Mouse (Mus musculus) macrophage (primary cell): ENCODE measurements around the gene Marveld1. TPM values are rescaled to one million over a fixed set of nuclear protein-coding genes. Genes with fewer than 3 reads are reported as not detected.

ENCODE experiments used
- H3K27ac ChIP-seq: fragments of 350-480 bp; formaldehyde crosslinking; 2 replicates; pipeline ENCODE4 v1.9.0; 2021
- H3K36me3 ChIP-seq: fragments of 350-480 bp; formaldehyde crosslinking; 2 replicates; pipeline ENCODE4 v1.9.0; 2021; ENCODE audit errors: inconsistent target
- H3K4me3 ChIP-seq: fragments of 350-480 bp; formaldehyde crosslinking; 2 replicates; pipeline ENCODE4 v1.9.0; 2021; ENCODE audit errors: inconsistent target
- H3K79me2 ChIP-seq: fragments of 350-480 bp; formaldehyde crosslinking; 2 replicates; pipeline ENCODE4 v1.9.0; 2021; ENCODE audit errors: inconsistent target
- whole genome bisulfite sequencing: methylation state at CpG from one replicate; pipeline ENCODE4 v1.1.7; 2026; ENCODE audit warnings: inconsistent platforms; ENCODE audit not compliant: missing documents; 5-methylcytosine and 5-hydroxymethylcytosine counted together
- polyA plus RNA-seq: library from polyadenylated mRNA; stranded (reverse); fragments of 250-400 nt; gene quantifications from 3 replicates; pipeline ENCODE4 v1.2.4, GENCODE M21; 2018; ENCODE audit warnings: inconsistent platforms

Marveld1 gene
- polyA plus RNA-seq, 1 experiment from 2014 or later, result 2.9 TPM

GRCm38 (mm10) chr19:42176841-42177240 lies 29.6 kb downstream of the Marveld1 start:
- Histone ChIP-seq H3K27ac (no peak overlapping the region), H3K4me3 (no peak overlapping the region), H3K36me3 (peaks cover 33% of the 10 kb centered on the region), H3K79me2 (peaks cover 44% of the 10 kb centered on the region)
- WGBS, result 33% methylated on average over 7 of the region's 7 CpGs

- no peak overlapping the region for H3K27ac ChIP-seq
- no peak overlapping the region for H3K4me3 ChIP-seq
- peaks cover 38% of the 10 kb centered on the region for H3K79me2 ChIP-seq
- 49% methylated on average over 2 of the region's 2 CpGs for WGBS
- H3K36me3 ChIP-seq, result peaks cover 39% of the 10 kb centered on the region
Measured at GRCm38 (mm10) chr19:42177461-42177860, 30.3 kb downstream of the Marveld1 start.

- Histone ChIP-seq H3K36me3 (peaks cover 56% of the 10 kb centered on the region), H3K79me2 (peaks cover 19% of the 10 kb centered on the region; the same call in 1 of the 2 replicates), H3K4me3 (no peak overlapping the region), H3K27ac (no peak overlapping the region)
- 99% methylated on average over 14 of the region's 14 CpGs for WGBS
Measured at GRCm38 (mm10) chr19:42179356-42179755, 32.2 kb downstream of the Marveld1 start.

- no peak overlapping the region for H3K4me3 ChIP-seq
- no peak overlapping the region for H3K27ac ChIP-seq
- no peaks in the 10 kb centered on the region for H3K79me2 ChIP-seq
- H3K36me3 ChIP-seq, result peaks cover 88% of the 10 kb centered on the region
- WGBS, result 84% methylated on average over 5 of the region's 6 CpGs
Measured at GRCm38 (mm10) chr19:42182673-42183072, 35.5 kb downstream of the Marveld1 start.

GRCm38 (mm10) chr19:42189735-42190134 lies 42.5 kb downstream of the Marveld1 start:
- Histone ChIP-seq H3K36me3 (peaks cover 72% of the 10 kb centered on the region), H3K27ac (no peak overlapping the region), H3K79me2 (no peaks in the 10 kb centered on the region), H3K4me3 (no peak overlapping the region)
- 59% methylated on average over 4 of the region's 4 CpGs for WGBS

- no peak overlapping the region for H3K4me3 ChIP-seq
- WGBS, result 58% methylated on average over 5 of the region's 5 CpGs
- no peaks in the 10 kb centered on the region for H3K79me2 ChIP-seq
- H3K27ac ChIP-seq, result no peak overlapping the region
- H3K36me3 ChIP-seq, result peaks cover 64% of the 10 kb centered on the region
Measured at GRCm38 (mm10) chr19:42190494-42190893, 43.3 kb downstream of the Marveld1 start.

GRCm38 (mm10) chr19:42193311-42193710 lies 46.1 kb downstream of the Marveld1 start:
- WGBS, result 100% methylated on average over 2 of the region's 2 CpGs

GRCm38 (mm10) chr19:42196378-42196777 lies 49.2 kb downstream of the Marveld1 start:
- Histone ChIP-seq H3K27ac (no peak overlapping the region), H3K36me3 (peaks cover 10% of the 10 kb centered on the region), H3K4me3 (no peak overlapping the region), H3K79me2 (no peaks in the 10 kb centered on the region)
- WGBS, result 70% methylated on average over 4 of the region's 4 CpGs

More at GRCm38 (mm10) chr19:42193311-42193710, 46.1 kb downstream of the Marveld1 start:
- Histone ChIP-seq H3K4me3 (no peak overlapping the region), H3K79me2 (no peaks in the 10 kb centered on the region), H3K36me3 (peaks cover 38% of the 10 kb centered on the region), H3K27ac (no peak overlapping the region)

GRCm38 (mm10) chr19:42197066-42197465 lies 49.9 kb downstream of the Marveld1 start:
- H3K79me2 ChIP-seq, result no peaks in the 10 kb centered on the region
- H3K36me3 ChIP-seq, result 0 out of 2 replicates have a peak, but pooled peaks cover 3% of the 10 kb centered on the region
- no peak overlapping the region for H3K4me3 ChIP-seq
- WGBS, result 73% methylated on average over 4 of the region's 4 CpGs
- no peak overlapping the region for H3K27ac ChIP-seq

- Histone ChIP-seq H3K36me3 (no peaks in the 10 kb centered on the region), H3K79me2 (no peaks in the 10 kb centered on the region), H3K27ac (no peak overlapping the region), H3K4me3 (no peak overlapping the region)
- WGBS, result 61% methylated on average over 11 of the region's 11 CpGs
Measured at GRCm38 (mm10) chr19:42198026-42198425, 50.8 kb downstream of the Marveld1 start.

Other genes with a start within 250 kb of the Marveld1 start
- 316 to 518 TPM (median 374 TPM) in 3 replicates for gene Pgam1, start 235.5 kb upstream of the Marveld1 start, polyA plus RNA-seq
- gene Exosc1, start 214.0 kb upstream of the Marveld1 start, polyA plus RNA-seq, result 15.3 to 37.7 TPM (median 36.0 TPM) in 3 replicates
- 17.4 to 32.6 TPM (median 29.9 TPM) in 3 replicates for gene Zdhhc16, start 213.9 kb upstream of the Marveld1 start, polyA plus RNA-seq
- 20.9 to 26.5 TPM (median 24.4 TPM) in 3 replicates for gene Mms19, start 166.2 kb upstream of the Marveld1 start, polyA plus RNA-seq
- 25.8 to 42.9 TPM (median 41.2 TPM) in 3 replicates for gene Ubtd1, start 165.6 kb upstream of the Marveld1 start, polyA plus RNA-seq
- gene Ankrd2, start 111.4 kb upstream of the Marveld1 start, polyA plus RNA-seq, result not detected in 3 replicates
- gene Hoga1, start 101.8 kb upstream of the Marveld1 start, polyA plus RNA-seq, result 1.3 to 2.2 TPM (median 1.9 TPM) in 3 replicates
- gene 4933411K16Rik, start 95.2 kb upstream of the Marveld1 start, polyA plus RNA-seq, result 0.19 to 0.27 TPM (median 0.27 TPM) in 3 replicates
- gene Morn4, start 61.0 kb upstream of the Marveld1 start, polyA plus RNA-seq, result 2.7 to 5.4 TPM (median 5.3 TPM) in 3 replicates
- gene Pi4k2a, start 56.9 kb upstream of the Marveld1 start, polyA plus RNA-seq, result 62.5 to 98.7 TPM (median 75.6 TPM) in 3 replicates
- 3.0 to 9.5 TPM (median 6.7 TPM) in 3 replicates for gene Avpi1, start 18.3 kb upstream of the Marveld1 start, polyA plus RNA-seq
- 10.8 to 19.0 TPM (median 16.4 TPM) in 3 replicates for gene Zfyve27, start 16.6 kb downstream of the Marveld1 start, polyA plus RNA-seq
- 0.16 to 0.81 TPM in 2 of 3 replicates, not detected in the other for gene Sfrp5, start 54.9 kb downstream of the Marveld1 start, polyA plus RNA-seq
- not detected in 3 replicates for gene Golga7b, start 100.2 kb downstream of the Marveld1 start, polyA plus RNA-seq